Mouse (Mus musculus) small intestine, adult 2 months (tissue): ENCODE results near the gene Prkci. TPM values are rescaled to one million over a fixed set of nuclear protein-coding genes. Genes with fewer than 3 reads are reported as not detected.

Experiments
- H3K27ac ChIP-seq: fragments of 200-500 bp; 2 replicates; pipeline ENCODE4 v1.5.1; 2012; ENCODE audit warnings: low read depth, low read length, control low read depth, inconsistent platforms; ENCODE audit not compliant: insufficient read depth
- H3K27me3 ChIP-seq: fragments of 200-500 bp; 2 replicates; pipeline ENCODE4 v1.6.1; 2012; ENCODE audit warnings: mild to moderate bottlenecking, moderate library complexity, low read length, inconsistent platforms; ENCODE audit not compliant: control insufficient read depth, insufficient read depth
- H3K36me3 ChIP-seq: fragments of 200-500 bp; 2 replicates; pipeline ENCODE4 v1.6.1; 2012; ENCODE audit warnings: mild to moderate bottlenecking, low read length, control low read depth, inconsistent platforms; ENCODE audit not compliant: control insufficient read depth, insufficient read depth
- H3K4me1 ChIP-seq: fragments of 200-500 bp; 2 replicates; pipeline ENCODE4 v1.6.1; 2012; ENCODE audit warnings: low read length, inconsistent platforms, mixed read lengths; ENCODE audit not compliant: control insufficient read depth, insufficient read depth, insufficient read length
- H3K4me3 ChIP-seq: fragments of 200-500 bp; 2 replicates; pipeline ENCODE4 v1.5.1; 2012; ENCODE audit warnings: low read depth, mild to moderate bottlenecking, control low read depth, inconsistent platforms, low read length, moderate library complexity
- CTCF ChIP-seq: fragments of 200-500 bp; IDR thresholded peaks from 2 replicates; pipeline ENCODE4 v1.5.1; 2012; ENCODE audit warnings: low read depth, mild to moderate bottlenecking, control low read depth, inconsistent platforms, low read length, moderate library complexity, mixed read lengths; ENCODE audit not compliant: insufficient replicate concordance, insufficient read length; ENCODE audit errors: extremely low read depth
- POLR2A ChIP-seq: fragments of 200-500 bp; IDR thresholded peaks from 2 replicates; pipeline ENCODE4 v1.6.1; 2012; ENCODE audit warnings: low read depth, mild to moderate bottlenecking, control low read depth, inconsistent platforms, low read length, moderate library complexity
- WGBS: fragments of 180-500 bp; shearing (Covaris S2); methylation state at CpG from one replicate; pipeline ENCODE4 v1.1.7; 2018; 5-methylcytosine and 5-hydroxymethylcytosine counted together
- polyA plus RNA-seq: library from polyadenylated mRNA; depleted of rRNA; stranded (reverse); fragments of >200 nt; gene quantifications from 2 replicates; pipeline ENCODE4 v1.2.3, GENCODE M21; 2012; rRNA removed

Prkci gene
- polyA plus RNA-seq, 1 experiment: 7.0 TPM

DNA sequence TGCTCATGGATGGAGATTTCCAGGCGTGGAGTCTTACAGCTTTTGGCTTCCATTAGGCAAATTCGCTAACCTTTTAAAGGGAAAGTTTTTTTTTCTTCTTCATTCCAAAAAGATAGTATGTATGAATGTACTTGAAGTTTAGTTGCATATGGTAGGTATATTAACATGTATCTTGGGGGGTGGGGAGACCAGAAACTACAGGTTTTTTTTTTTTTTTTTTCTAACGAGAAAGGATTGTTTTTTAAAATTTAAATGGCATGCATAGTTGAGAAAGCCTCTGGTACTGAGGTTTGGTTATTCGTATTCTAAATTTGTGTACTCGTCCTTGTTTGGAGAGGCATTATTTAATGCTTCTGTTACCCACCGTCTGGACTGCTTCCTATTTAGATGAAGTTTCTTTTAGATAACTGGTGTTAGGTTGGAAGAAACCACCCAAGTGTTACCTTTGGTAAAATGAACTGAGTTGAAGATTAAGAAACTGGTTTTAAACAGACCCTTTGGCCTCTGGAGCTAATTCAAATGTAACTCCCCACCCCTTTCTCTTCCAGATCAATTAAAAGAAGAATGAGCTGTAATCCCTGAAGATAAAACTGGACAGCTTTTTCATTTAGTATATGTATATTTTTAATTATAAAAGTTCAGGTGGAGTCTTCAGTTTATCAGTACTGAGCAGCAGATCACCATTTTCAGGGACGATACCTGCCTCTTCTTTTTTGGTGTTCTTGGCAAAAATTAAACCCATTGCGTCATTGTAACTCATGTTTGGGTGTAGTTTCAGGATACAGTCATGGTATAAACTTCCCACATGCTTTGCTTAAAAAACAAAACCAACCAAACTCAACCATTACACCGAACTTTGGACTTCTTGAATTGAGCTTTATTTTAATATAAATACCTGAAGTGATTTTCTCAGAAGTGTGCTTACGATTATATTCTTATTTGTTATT is 100.9 kb downstream of the Prkci start:
- no peak for TF ChIP-seq CTCF
- TF ChIP-seq POLR2A: no peak
- 33% methylated on average over 10 of the region's 10 CpGs for WGBS
- peaks cover 16% of the 10 kb centered on the region for H3K4me1 ChIP-seq
- no peaks in the 10 kb centered on the region for H3K27me3 ChIP-seq
- peak overlapping the region; percentile 80 for H3K27ac ChIP-seq
- peaks cover 9% of the 10 kb centered on the region for H3K36me3 ChIP-seq
- H3K4me3 ChIP-seq: peak overlapping the region; percentile 88; the same call in 1 of the 2 replicates

GRCm38 (mm10) chr3:31097102-31097720 is 101.7 kb downstream of the Prkci start:
- Histone ChIP-seq H3K27ac (no peak overlapping the region), H3K4me1 (peaks cover 16% of the 10 kb centered on the region), H3K36me3 (peaks cover 9% of the 10 kb centered on the region), H3K27me3 (no peaks in the 10 kb centered on the region), H3K4me3 (no peak overlapping the region)
- TF ChIP-seq POLR2A: no peak
- TF ChIP-seq CTCF: no peak
- 80% methylated on average over 13 of the region's 13 CpGs for WGBS

DNA sequence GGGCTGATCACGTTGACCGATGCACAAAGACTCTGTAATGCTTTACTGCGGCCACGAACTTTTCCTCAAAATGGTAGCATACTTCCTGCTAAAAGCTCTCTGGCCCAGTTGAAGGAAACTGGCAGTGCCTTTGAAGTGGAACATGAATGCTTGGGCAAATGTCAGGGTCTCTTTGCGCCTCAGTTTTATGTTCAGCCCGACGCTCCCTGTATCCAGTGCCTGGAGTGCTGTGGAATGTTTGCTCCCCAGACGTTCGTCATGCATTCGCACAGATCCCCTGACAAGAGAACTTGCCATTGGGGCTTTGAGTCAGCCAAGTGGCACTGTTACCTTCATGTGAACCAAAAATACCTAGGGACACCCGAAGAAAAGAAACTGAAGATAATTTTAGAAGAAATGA is 102.4 kb downstream of the Prkci start:
- no peaks in the 10 kb centered on the region for H3K27me3 ChIP-seq
- 84% methylated on average over 11 of the region's 11 CpGs for whole genome bisulfite sequencing
- TF ChIP-seq CTCF: no peak
- TF ChIP-seq POLR2A: no peak

DNA sequence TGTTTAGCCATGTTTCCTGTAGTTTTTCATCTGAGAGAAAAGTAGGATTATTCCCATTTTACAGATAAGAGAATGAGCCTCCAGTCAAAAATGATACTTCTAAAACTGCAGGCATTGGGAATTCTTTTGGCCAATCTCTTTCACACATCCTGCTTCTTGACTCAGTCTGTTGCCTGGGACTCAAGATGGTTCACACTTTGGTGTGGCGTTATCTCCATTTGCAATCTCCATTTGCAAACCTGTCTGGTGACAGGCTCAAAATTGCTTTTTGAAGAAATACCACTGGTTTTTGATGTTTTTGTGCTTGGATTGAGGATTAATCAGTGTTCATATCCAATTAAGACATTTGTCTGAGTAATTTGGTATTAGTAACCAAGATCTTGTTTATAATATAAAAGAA is 103.0 kb downstream of the Prkci start:
- peaks cover 9% of the 10 kb centered on the region for H3K36me3 ChIP-seq
- TF ChIP-seq CTCF: no peak
- TF ChIP-seq POLR2A: no peak
- H3K4me1 ChIP-seq: peaks cover 13% of the 10 kb centered on the region; the same call in 1 of the 2 replicates
- H3K27me3 ChIP-seq: no peaks in the 10 kb centered on the region
- WGBS: 100% methylated on average over 1 of the region's 1 CpGs
- H3K27ac ChIP-seq: no peak overlapping the region
- no peak overlapping the region for H3K4me3 ChIP-seq

More for the DNA sequence above, 102.4 kb downstream of the Prkci start:
- Histone ChIP-seq H3K4me1 (peaks cover 17% of the 10 kb centered on the region), H3K27ac (no peak overlapping the region), H3K4me3 (peak overlapping the region; percentile 20), H3K36me3 (peaks cover 9% of the 10 kb centered on the region)

DNA sequence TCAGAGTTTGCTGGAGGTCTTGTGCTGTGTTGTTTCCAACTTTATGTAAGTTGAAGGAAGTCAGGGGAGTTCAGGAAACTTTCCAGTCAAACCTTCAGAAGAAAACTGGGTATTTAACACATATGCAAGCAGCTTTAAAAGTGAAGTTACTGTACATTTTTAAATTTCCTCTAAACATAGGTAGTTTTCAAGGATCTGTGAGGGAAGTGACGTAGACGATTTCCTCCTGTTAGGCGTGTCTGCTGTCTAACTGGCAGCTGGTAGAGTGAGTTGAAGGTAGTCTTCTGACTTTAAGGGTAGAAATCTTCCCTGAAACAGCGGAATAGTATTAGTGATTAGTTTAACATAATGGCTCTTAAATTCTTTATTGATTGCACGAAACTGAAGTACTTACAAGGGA is 104.5 kb downstream of the Prkci start:
- no peaks in the 10 kb centered on the region for H3K27me3 ChIP-seq
- 74% methylated on average over 5 of the region's 5 CpGs for WGBS
- no peak for TF ChIP-seq CTCF
- no peak for TF ChIP-seq POLR2A
- peaks cover 18% of the 10 kb centered on the region for H3K4me1 ChIP-seq
- no peak overlapping the region for H3K27ac ChIP-seq
- peaks cover 12% of the 10 kb centered on the region for H3K36me3 ChIP-seq
- H3K4me3 ChIP-seq: no peak overlapping the region

DNA sequence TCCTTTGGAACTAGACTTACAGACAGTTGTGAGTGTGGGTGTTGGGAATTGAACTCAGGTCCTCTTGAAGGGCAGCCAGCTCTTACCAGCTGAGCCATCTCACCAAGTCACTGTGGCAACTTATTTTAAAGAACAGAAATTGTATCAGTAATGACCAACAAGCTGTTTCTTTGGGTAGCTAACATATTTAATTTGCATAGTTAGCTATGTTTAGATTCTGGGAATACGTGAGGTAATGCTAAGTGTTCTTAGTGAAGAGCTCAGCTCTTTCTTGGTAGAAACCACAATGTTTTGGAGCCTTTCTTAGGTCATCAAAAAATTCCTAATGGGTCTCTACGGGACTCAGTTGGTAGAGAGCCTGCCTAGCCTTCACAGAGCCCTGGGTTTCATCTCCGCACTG is 105.3 kb downstream of the Prkci start:
- TF ChIP-seq POLR2A: no peak
- no peak for TF ChIP-seq CTCF
- Histone ChIP-seq H3K36me3 (peaks cover 14% of the 10 kb centered on the region), H3K27me3 (no peaks in the 10 kb centered on the region), H3K4me3 (no peak overlapping the region), H3K27ac (no peak overlapping the region), H3K4me1 (peaks cover 18% of the 10 kb centered on the region)
- 84% methylated on average over 3 of the region's 3 CpGs for WGBS

Other genes with a start within 250 kb of the Prkci start
- not detected in 2 replicates for gene Samd7, start 249.5 kb upstream of the Prkci start, polyA plus RNA-seq
- 2.7 and 4.6 TPM in 2 replicates for gene Sec62, start 202.9 kb upstream of the Prkci start, polyA plus RNA-seq
- gene Gpr160, start 139.8 kb upstream of the Prkci start, polyA plus RNA-seq: 19.1 and 35.8 TPM in 2 replicates
- gene Phc3, start 26.3 kb upstream of the Prkci start, polyA plus RNA-seq: 13.0 and 21.8 TPM in 2 replicates
- gene Skil, start 99.3 kb downstream of the Prkci start, polyA plus RNA-seq: 3.4 and 8.5 TPM in 2 replicates
- gene Cldn11, start 154.2 kb downstream of the Prkci start, polyA plus RNA-seq: 0.06 and 0.42 TPM in 2 replicates